ENCODE assay signal across 11 mouse cellular contexts in genomic region chr1:133265114-133265766, GRCm38 (mm10). TPM values are rescaled to one million over a fixed set of nuclear protein-coding genes. Genes with fewer than 3 reads are reported as not detected.
DNase-seq lines count a peak whose midpoint lies in the region; ATAC-seq and TF ChIP-seq lines count a peak whose summit lies in the region.
"Had no signal": no experiment of that assay in that cellular context is flagged by ENCODE, and none has a peak within 500 bp of the region (broad histone marks: within the 10 kb centered on the region; RNA-seq: fewer than 3 reads in every experiment).

No protein-coding gene starts in this region.

- 75% methylated on average over 11 of the region's 11 CpGs for WGBS in forebrain, postnatal 0 days
- WGBS in forebrain, embryonic 11.5 days = 71% methylated on average over 11 of the region's 11 CpGs
- 26% methylated on average over 11 of the region's 11 CpGs for WGBS in intestine, embryonic 14.5 days
- 44% methylated on average over 11 of the region's 11 CpGs for WGBS in liver, embryonic 11.5 days
- 72% methylated on average over 11 of the region's 11 CpGs for WGBS in forebrain, embryonic 10.5 days

- H3K79me2 ChIP-seq in CH12.LX (replicated peaks; ENCODE audit: control insufficient read depth, extremely low read depth, insufficient read depth, poor library complexity, severe bottlenecking) = no peaks in the 10 kb centered on the region

- in situ Hi-C loops in CH12.LX (cut with MboI; ENCODE audit: low pct_ligation_motif_present, low pct_unique_long_range_greater_than_20kb, low sequenced_read_pairs) = no loop called here

- no peaks in the 10 kb centered on the region for H3K9me3 ChIP-seq in forebrain, postnatal 0 days (ENCODE audit: low read length)
- no peaks in the 10 kb centered on the region for H3K9me3 ChIP-seq in forebrain, embryonic 11.5 days (ENCODE audit: control insufficient read depth, low read length)
- peaks cover 5% of the 10 kb centered on the region for H3K9me3 ChIP-seq in CH12.LX (replicated peaks; ENCODE audit: low read length)
- H3K9me3 ChIP-seq in intestine, embryonic 14.5 days (ENCODE audit: control insufficient read depth, low read length) = no peaks in the 10 kb centered on the region
- no peaks in the 10 kb centered on the region for H3K9me3 ChIP-seq in liver, embryonic 11.5 days (ENCODE audit: control insufficient read depth, low read length)
- no peaks in the 10 kb centered on the region for H3K9me3 ChIP-seq in forebrain, embryonic 10.5 days

- peaks cover 11% of the 10 kb centered on the region; the same call in 1 of the 2 replicates for H3K36me3 ChIP-seq in forebrain, postnatal 0 days (ENCODE audit: insufficient read depth)
- H3K36me3 ChIP-seq in forebrain, embryonic 11.5 days (ENCODE audit: control insufficient read depth, insufficient read depth, low read length) = no peaks in the 10 kb centered on the region; the same call in 1 of the 2 replicates
- no peaks in the 10 kb centered on the region for H3K36me3 ChIP-seq in CH12.LX (replicated peaks in 1 of 2; ENCODE audit: control insufficient read depth in 1 of 2, insufficient read depth in 1 of 2, low read length in 1 of 2)
- peaks cover 34% of the 10 kb centered on the region for H3K36me3 ChIP-seq in intestine, embryonic 14.5 days (ENCODE audit: control insufficient read depth, insufficient read depth, low read length)
- 0 out of 2 replicates have a peak, but pooled peaks cover 2% of the 10 kb centered on the region for H3K36me3 ChIP-seq in liver, embryonic 11.5 days (ENCODE audit: control insufficient read depth, insufficient read depth, low read length)
- peaks cover 77% of the 10 kb centered on the region for H3K36me3 ChIP-seq in forebrain, embryonic 10.5 days (replicated peaks)

- no peak for DNase-seq in forebrain, postnatal 0 days
- no peak for DNase-seq in forebrain, embryonic 11.5 days (ENCODE audit: low spot score)
- peak; percentile 25 for DNase-seq in CH12.LX (ENCODE audit: extremely low read depth)
- DNase-seq in intestine, embryonic 14.5 days (ENCODE audit: low spot score) = no peak
- peak; percentile 47 for DNase-seq in liver, embryonic 11.5 days (ENCODE audit: low spot score)
- no peak for DNase-seq in frontal cortex, adult 2 months (ENCODE audit: extremely low spot score in 1 of 2, low spot score in 1 of 2)
- no peak for DNase-seq in ovary, postnatal 36 days (ENCODE audit: low spot score)
- no peak for DNase-seq in forebrain, embryonic 10.5 days (ENCODE audit: extremely low spot score, low spot score)
- DNase-seq: cerebellum, adult 9-10 months had no signal

- no peaks in the 10 kb centered on the region for H3K27me3 ChIP-seq in forebrain, postnatal 0 days (ENCODE audit: insufficient read depth, low read length)
- H3K27me3 ChIP-seq in forebrain, embryonic 11.5 days (ENCODE audit: control insufficient read depth, insufficient read depth, low read length) = no peaks in the 10 kb centered on the region
- H3K27me3 ChIP-seq in CH12.LX (replicated peaks) = peaks cover 97% of the 10 kb centered on the region
- no peaks in the 10 kb centered on the region for H3K27me3 ChIP-seq in intestine, embryonic 14.5 days (replicated peaks; ENCODE audit: control insufficient read depth, insufficient read depth, low read length)
- peaks cover 3% of the 10 kb centered on the region; the same call in 1 of the 2 replicates for H3K27me3 ChIP-seq in liver, embryonic 11.5 days (replicated peaks; ENCODE audit: control insufficient read depth, insufficient read depth, low read length)
- H3K27me3 ChIP-seq in forebrain, embryonic 10.5 days (ENCODE audit: poor library complexity, severe bottlenecking) = 0 out of 2 replicates have a peak, but pooled peaks cover 3% of the 10 kb centered on the region

- peak; percentile 31; the same call in 1 of the 2 replicates for TF ChIP-seq CTCF in forebrain, postnatal 0 days (IDR thresholded peaks at IDR 0.05; ENCODE audit: low read depth)
- peak in 1 of 2 experiments; percentile 57; a peak in 2 of 4 replicates for TF ChIP-seq CTCF in CH12.LX (conservative IDR thresholded peaks at IDR 0.05 in 1 of 2, IDR thresholded peaks at IDR 0.05 in 1 of 2; ENCODE audit: low read depth in 2 of 2, low read length in 2 of 2)

- no peak overlapping the region for H3K4me2 ChIP-seq in forebrain, postnatal 0 days (ENCODE audit: low read depth)
- H3K4me2 ChIP-seq in forebrain, embryonic 11.5 days (ENCODE audit: low read depth, low read length, severe bottlenecking) = no peak overlapping the region
- no peak overlapping the region for H3K4me2 ChIP-seq in CH12.LX (ENCODE audit: insufficient read depth, low read depth, poor library complexity, severe bottlenecking)
- no peak overlapping the region for H3K4me2 ChIP-seq in intestine, embryonic 14.5 days (ENCODE audit: low read length)
- H3K4me2 ChIP-seq in liver, embryonic 11.5 days = no peak overlapping the region

- no peak for TF ChIP-seq EP300 in CH12.LX (IDR thresholded peaks at IDR 0.05; ENCODE audit: low read length)

- dilution Hi-C loops in CH12.LX (cut with MboI; ENCODE audit: extremely low pct_ligation_motif_present, extremely low pct_unique_long_range_greater_than_20kb, low sequenced_read_pairs) = no loop called here

- no peaks in the 10 kb centered on the region for H3K4me1 ChIP-seq in forebrain, postnatal 0 days (ENCODE audit: insufficient read depth)
- peaks cover 12% of the 10 kb centered on the region for H3K4me1 ChIP-seq in forebrain, embryonic 11.5 days (replicated peaks; ENCODE audit: control insufficient read depth, insufficient read depth, low read length)
- peaks cover 4 to 5% of the 10 kb centered on the region in 2 experiments; a peak in 2 of 4 replicates for H3K4me1 ChIP-seq in CH12.LX (ENCODE audit: control insufficient read depth in 1 of 2, insufficient read depth in 2 of 2)
- peaks cover 15% of the 10 kb centered on the region for H3K4me1 ChIP-seq in intestine, embryonic 14.5 days (replicated peaks; ENCODE audit: control insufficient read depth, insufficient read depth, low read length)
- H3K4me1 ChIP-seq in liver, embryonic 11.5 days (replicated peaks; ENCODE audit: control insufficient read depth, insufficient read depth, low read length) = peaks cover 13% of the 10 kb centered on the region
- peaks cover 37% of the 10 kb centered on the region for H3K4me1 ChIP-seq in forebrain, embryonic 10.5 days

- no peak for TF ChIP-seq POLR2A in CH12.LX (IDR thresholded peaks at IDR 0.05; ENCODE audit: low read depth, low read length)

- no peak overlapping the region for H3K4me3 ChIP-seq in forebrain, postnatal 0 days (ENCODE audit: low read depth, low read length)
- H3K4me3 ChIP-seq in forebrain, embryonic 11.5 days (ENCODE audit: low read depth, low read length) = no peak overlapping the region
- H3K4me3 ChIP-seq in CH12.LX (replicated peaks in 1 of 3; ENCODE audit: low read depth in 2 of 3, low read length in 2 of 3, poor library complexity in 1 of 3) = no peak overlapping the region
- no peak overlapping the region for H3K4me3 ChIP-seq in intestine, embryonic 14.5 days (ENCODE audit: low read depth, low read length)
- no peak overlapping the region for H3K4me3 ChIP-seq in liver, embryonic 11.5 days (ENCODE audit: low read depth, low read length)
- H3K4me3 ChIP-seq in forebrain, embryonic 10.5 days = no peak overlapping the region

- peak; percentile 2 for TF ChIP-seq RAD21 in CH12.LX (IDR thresholded peaks at IDR 0.05; ENCODE audit: low read depth, low read length)

- no peak for ATAC-seq in forebrain, postnatal 0 days
- no peak for ATAC-seq in forebrain, embryonic 11.5 days (replicated peaks; ENCODE audit: low FRiP score)
- peak; percentile 85 for ATAC-seq in intestine, embryonic 14.5 days (replicated peaks; ENCODE audit: low FRiP score, low TSS enrichment, low read depth)
- ATAC-seq in liver, embryonic 11.5 days (replicated peaks; ENCODE audit: low FRiP score) = peak; percentile 46
- ATAC-seq: inflammation-experienced regulatory T-cells, adult 6 months had no signal

- no peak overlapping the region for H3K27ac ChIP-seq in forebrain, postnatal 0 days (ENCODE audit: low read depth, low read length)
- H3K27ac ChIP-seq in forebrain, embryonic 11.5 days (ENCODE audit: low read depth, low read length) = no peak overlapping the region
- no peak overlapping the region for H3K27ac ChIP-seq in CH12.LX (ENCODE audit: insufficient read depth, low read depth)
- no peak overlapping the region for H3K27ac ChIP-seq in intestine, embryonic 14.5 days (ENCODE audit: low read depth)
- H3K27ac ChIP-seq in liver, embryonic 11.5 days (ENCODE audit: low read depth, low read length) = peak overlapping the region; percentile 57; the same call in 1 of the 2 replicates
- H3K27ac ChIP-seq in forebrain, embryonic 10.5 days = no peak overlapping the region

- no peak overlapping the region for H3K9ac ChIP-seq in forebrain, postnatal 0 days
- no peak overlapping the region for H3K9ac ChIP-seq in forebrain, embryonic 11.5 days (ENCODE audit: low read length)
- H3K9ac ChIP-seq in CH12.LX (ENCODE audit: insufficient read depth, low read depth) = no peak overlapping the region
- H3K9ac ChIP-seq in intestine, embryonic 14.5 days (ENCODE audit: low read length) = no peak overlapping the region
- H3K9ac ChIP-seq in liver, embryonic 11.5 days (ENCODE audit: low read depth, low read length) = no peak overlapping the region

RNA-seq across cellular contexts. Expression of gene Golt1a, which starts 44.4 kb away (rescaled TPM):
- total RNA-seq in forebrain, postnatal 0 days (2014; rRNA removed) = 0.15 and 0.29 TPM in 2 replicates
- 0.19 TPM in 1 of 2 replicates, not detected in the other for polyA plus RNA-seq in forebrain, postnatal 0 days (2015; fragmentation: Nextera tagmentation; extraction: Ambion mirVana)
- not detected in 2 replicates for polyA plus RNA-seq in forebrain, embryonic 11.5 days (2014; fragmentation: Nextera tagmentation; extraction: Ambion mirVana)
- total RNA-seq in CH12.LX (2012; rRNA removed) = not detected in 2 replicates
- not detected in 2 replicates for total RNA-seq in CH12.LX (2014; rRNA removed)
- not detected in 2 replicates for polyA plus RNA-seq in CH12.LX (2012; ENCODE audit: insufficient read length, low read depth)
- polyA plus RNA-seq in intestine, embryonic 14.5 days (2014; fragmentation: Nextera tagmentation; extraction: Ambion mirVana) = 5.0 and 12.8 TPM in 2 replicates
- polyA plus RNA-seq in liver, embryonic 11.5 days (2014; fragmentation: Nextera tagmentation; extraction: Ambion mirVana) = 2.0 and 2.5 TPM in 2 replicates
- 0.50 and 0.55 TPM in 2 replicates for polyA plus RNA-seq in frontal cortex, adult 2 months (2012; rRNA removed)
- polyA plus RNA-seq in forebrain, embryonic 10.5 days (2016; fragmentation: Nextera tagmentation; extraction: Ambion mirVana) = not detected in 2 replicates
- polyA plus RNA-seq: inflammation-experienced regulatory T-cells, adult 6 months had no signal

RNA-seq across cellular contexts. Expression of gene Kiss1, which starts 56.4 kb away (rescaled TPM):
- total RNA-seq in forebrain, postnatal 0 days (2014; rRNA removed) = not detected in 2 replicates
- not detected in 2 replicates for polyA plus RNA-seq in forebrain, postnatal 0 days (2015; fragmentation: Nextera tagmentation; extraction: Ambion mirVana)
- 0.43 TPM in 1 of 2 replicates, not detected in the other for polyA plus RNA-seq in forebrain, embryonic 11.5 days (2014; fragmentation: Nextera tagmentation; extraction: Ambion mirVana)
- not detected in 2 replicates for total RNA-seq in CH12.LX (2012; rRNA removed)
- not detected in 2 replicates for total RNA-seq in CH12.LX (2014; rRNA removed)
- polyA plus RNA-seq in CH12.LX (2012; ENCODE audit: insufficient read length, low read depth) = not detected in 2 replicates
- not detected in 2 replicates for polyA plus RNA-seq in intestine, embryonic 14.5 days (2014; fragmentation: Nextera tagmentation; extraction: Ambion mirVana)
- not detected in 2 replicates for polyA plus RNA-seq in liver, embryonic 11.5 days (2014; fragmentation: Nextera tagmentation; extraction: Ambion mirVana)
- polyA plus RNA-seq in frontal cortex, adult 2 months (2012; rRNA removed) = 0.36 and 1.7 TPM in 2 replicates
- polyA plus RNA-seq in forebrain, embryonic 10.5 days (2016; fragmentation: Nextera tagmentation; extraction: Ambion mirVana) = not detected in 2 replicates
- polyA plus RNA-seq: inflammation-experienced regulatory T-cells, adult 6 months; urinary bladder, adult 2 months had no signal

Comparison
In these comparisons a context has a peak if more than half of its experiments do, and no peak if none do; other contexts are left out.
1. ATAC-seq: peak in intestine, embryonic 14.5 days (single experiment) and liver, embryonic 11.5 days (single experiment); none in forebrain, postnatal 0 days (single experiment) and forebrain, embryonic 11.5 days (single experiment).
2. DNase-seq: peak in CH12.LX (single experiment) and liver, embryonic 11.5 days (single experiment); none in forebrain, postnatal 0 days (single experiment), forebrain, embryonic 11.5 days (single experiment), intestine, embryonic 14.5 days (single experiment), frontal cortex, adult 2 months (0 of 2), ovary, postnatal 36 days (single experiment) and forebrain, embryonic 10.5 days (single experiment).